Mouse (Mus musculus) bone marrow, adult 2 months (tissue): Measurements from ENCODE around the gene Zcchc14. TPM values are rescaled to one million over a fixed set of nuclear protein-coding genes. Genes with fewer than 3 reads are reported as not detected.
"Not testable (repeated sequence)": the region's sequence is repeated elsewhere in the genome, so short reads cannot be mapped to it uniquely, and the experiment has no call there.

ENCODE experiments used
- H3K27ac ChIP-seq: fragments of 200-500 bp; 2 replicates; pipeline ENCODE4 v1.5.1; 2012; ENCODE audit warnings: low read depth, mild to moderate bottlenecking, control low read depth, inconsistent platforms, low read length; ENCODE audit not compliant: control insufficient read depth, poor library complexity, insufficient read depth
- H3K4me1 ChIP-seq: fragments of 200-500 bp; 2 replicates; pipeline ENCODE4 v1.6.1; 2011; ENCODE audit warnings: low read length; ENCODE audit not compliant: control insufficient read depth, insufficient read depth
- H3K4me3 ChIP-seq: fragments of 200-500 bp; replicated peaks from 2 replicates; pipeline ENCODE3; 2011; ENCODE audit warnings: mild to moderate bottlenecking, low read depth, low read length, control low read depth; ENCODE audit not compliant: control insufficient read depth
- CTCF ChIP-seq: fragments of 200-500 bp; IDR thresholded peaks from 2 replicates; pipeline ENCODE4 v1.5.1; 2011; ENCODE audit warnings: low read length, control low read depth; ENCODE audit not compliant: control insufficient read depth, insufficient read depth
- POLR2A ChIP-seq: fragments of 200-500 bp; IDR thresholded peaks from 2 replicates; pipeline ENCODE4 v1.6.1; 2011; ENCODE audit warnings: low read depth, mild to moderate bottlenecking, control low read depth, low read length, borderline replicate concordance; ENCODE audit not compliant: control insufficient read depth
- WGBS: fragments of 180-500 bp; shearing (Covaris S2); methylation state at CpG from one replicate; pipeline ENCODE4 v1.1.7; 2018; 5-methylcytosine and 5-hydroxymethylcytosine counted together
- polyA plus RNA-seq: library from polyadenylated mRNA; stranded (reverse); fragments of >200 nt; gene quantifications from 2 replicates; pipeline ENCODE4 v1.2.4, GENCODE M21; 2011; ENCODE audit warnings: low replicate concordance; ENCODE audit not compliant: missing spikeins, insufficient read depth, insufficient read length

The Zcchc14 gene
- polyA plus RNA-seq, 1 experiment: 4.9 TPM

GRCm38 (mm10) chr8:121673917-121674316, 21.2 kb upstream of the Zcchc14 start:
- WGBS: 69% methylated on average over 5 of the region's 5 CpGs
- TF ChIP-seq POLR2A: no peak
- TF ChIP-seq CTCF: no peak
- Histone ChIP-seq H3K27ac (no peak overlapping the region), H3K4me1 (no peaks in the 10 kb centered on the region; the same call in 1 of the 2 replicates), H3K4me3 (no peak overlapping the region)

DNA sequence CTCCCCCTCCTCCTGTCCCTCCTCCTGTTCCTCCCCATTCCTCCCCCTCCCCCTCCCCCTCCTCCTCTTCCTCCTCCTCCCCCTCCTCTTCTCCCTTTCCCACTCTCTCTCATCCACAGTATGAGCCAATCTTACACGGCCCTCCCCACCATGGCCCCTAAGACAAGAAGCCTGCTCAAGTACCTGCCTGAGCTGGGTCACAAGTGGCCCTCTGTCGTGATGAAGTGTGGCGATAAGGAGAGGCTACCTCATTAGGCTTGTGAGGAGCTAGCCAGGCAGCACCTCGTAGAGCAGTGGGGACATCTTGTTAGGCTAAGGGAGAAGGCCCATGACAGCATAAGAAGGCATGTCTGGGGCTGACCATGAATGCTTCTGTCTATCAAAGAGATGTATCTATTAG, 20.5 kb upstream of the Zcchc14 start:
- no peak overlapping the region for H3K27ac ChIP-seq
- no peak overlapping the region for H3K4me3 ChIP-seq
- no peaks in the 10 kb centered on the region; the same call in 1 of the 2 replicates for H3K4me1 ChIP-seq
- 54% methylated on average over 4 of the region's 4 CpGs for WGBS
- TF ChIP-seq CTCF (no peak), POLR2A (no peak)

DNA sequence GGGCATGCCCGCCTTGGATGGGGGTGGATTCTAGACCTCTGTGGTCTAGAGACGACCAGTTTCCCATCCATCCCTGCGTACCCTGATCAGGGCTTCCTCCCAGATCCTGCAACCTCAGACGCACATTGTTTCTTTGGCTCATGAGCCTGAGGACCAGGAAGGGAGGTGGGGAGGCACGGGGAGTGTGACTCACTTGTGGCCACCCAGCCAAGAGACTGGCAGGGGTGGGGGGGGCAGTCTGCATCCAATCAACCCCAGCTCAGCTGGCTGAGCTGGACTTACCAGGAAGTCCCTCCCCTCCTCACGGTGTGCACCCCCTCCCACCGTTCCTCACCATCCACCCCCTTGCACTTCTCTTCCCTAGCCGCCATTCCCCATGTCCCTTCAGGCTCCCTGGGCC, 16.5 kb upstream of the Zcchc14 start:
- 11% methylated on average over 8 of the region's 8 CpGs for WGBS
- H3K27ac ChIP-seq: no peak overlapping the region
- no peak overlapping the region for H3K4me3 ChIP-seq
- TF ChIP-seq CTCF (no peak), POLR2A (no peak)
- no peaks in the 10 kb centered on the region; the same call in 1 of the 2 replicates for H3K4me1 ChIP-seq

- TF ChIP-seq POLR2A: no peak
- Histone ChIP-seq H3K27ac (no peak overlapping the region), H3K4me3 (no peak overlapping the region), H3K4me1 (no peaks in the 10 kb centered on the region; the same call in 1 of the 2 replicates)
- WGBS: 10% methylated on average over 6 of the region's 6 CpGs
Measured at GRCm38 (mm10) chr8:121668553-121668952, 15.9 kb upstream of the Zcchc14 start.

- WGBS: 59% methylated on average over 9 of the region's 9 CpGs
Measured at GRCm38 (mm10) chr8:121667936-121668500, 15.3 kb upstream of the Zcchc14 start.

DNA sequence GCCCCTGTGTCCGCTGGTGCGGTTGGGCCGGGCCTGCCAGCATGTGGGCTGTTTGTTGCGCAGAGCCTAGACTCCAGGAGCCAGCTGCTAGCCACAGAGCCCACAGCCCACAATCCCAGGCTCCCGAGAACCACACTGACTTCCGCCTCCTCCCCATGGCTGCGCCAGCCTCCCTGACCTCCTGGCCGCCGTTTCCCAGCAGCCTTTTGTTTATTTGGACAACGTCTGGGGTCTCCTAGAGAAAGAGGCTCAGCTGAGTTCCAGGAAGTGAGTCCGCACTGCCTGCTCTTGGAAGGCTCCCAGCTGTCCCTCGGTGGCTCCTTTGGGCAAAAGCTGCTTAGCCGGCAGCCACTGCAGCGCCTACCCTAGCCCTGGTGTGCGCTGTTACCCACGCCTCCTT, 12.6 kb upstream of the Zcchc14 start:
- H3K4me1 ChIP-seq: no peaks in the 10 kb centered on the region; the same call in 1 of the 2 replicates
- H3K4me3 ChIP-seq: no peak overlapping the region
- 3% methylated on average over 16 of the region's 16 CpGs for WGBS
- H3K27ac ChIP-seq: no peak overlapping the region
- no peak for TF ChIP-seq POLR2A
- no peak for TF ChIP-seq CTCF

More at GRCm38 (mm10) chr8:121667936-121668500, 15.3 kb upstream of the Zcchc14 start:
- H3K4me1 ChIP-seq, H3K4me3 ChIP-seq, H3K27ac ChIP-seq: not testable (repeated sequence)

GRCm38 (mm10) chr8:121663101-121663500, 10.4 kb upstream of the Zcchc14 start:
- Histone ChIP-seq H3K27ac (no peak overlapping the region), H3K4me1 (no peaks in the 10 kb centered on the region), H3K4me3 (no peak overlapping the region)
- 81% methylated on average over 12 of the region's 12 CpGs for WGBS
- no peak for TF ChIP-seq POLR2A
- no peak for TF ChIP-seq CTCF

GRCm38 (mm10) chr8:121661631-121662357, 9.1 kb upstream of the Zcchc14 start:
- H3K4me1 ChIP-seq: no peaks in the 10 kb centered on the region
- 64% methylated on average over 18 of the region's 18 CpGs for WGBS
- TF ChIP-seq CTCF (no peak), POLR2A (no peak)
- no peak overlapping the region for H3K27ac ChIP-seq
- no peak overlapping the region for H3K4me3 ChIP-seq

DNA sequence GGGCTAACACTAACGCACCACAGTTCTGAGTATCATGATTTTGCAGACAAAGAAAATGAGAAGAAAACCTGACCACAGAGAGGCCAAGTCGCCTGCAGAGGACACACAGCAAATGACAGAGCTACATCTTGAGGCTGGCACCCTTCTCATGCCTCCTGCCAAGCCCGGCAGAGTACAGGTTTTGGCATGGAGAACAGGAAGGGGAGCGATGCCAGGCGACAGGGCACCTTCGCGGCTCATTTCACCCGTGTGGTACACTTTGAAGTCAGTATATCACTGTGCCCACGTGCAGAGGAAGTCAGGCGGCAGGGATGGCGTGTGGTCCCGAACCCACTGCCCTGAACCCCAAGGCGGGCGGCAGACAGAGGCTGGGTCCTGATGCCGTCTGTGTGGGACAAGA, 7.9 kb upstream of the Zcchc14 start:
- H3K4me1 ChIP-seq: no peaks in the 10 kb centered on the region
- WGBS: 51% methylated on average over 15 of the region's 15 CpGs
- TF ChIP-seq CTCF: no peak
- no peak for TF ChIP-seq POLR2A
- no peak overlapping the region for H3K27ac ChIP-seq
- H3K4me3 ChIP-seq: no peak overlapping the region
